Mouse (Mus musculus) forebrain, embryonic 12.5 days (tissue): ENCODE data around the gene Pus1. TPM values are rescaled to one million over a fixed set of nuclear protein-coding genes. Genes with fewer than 3 reads are reported as not detected.
A peak's percentile ranks its signal among the peaks of the same experiment; 100 is the strongest.

Source experiments
- ATAC-seq: fragments of 200-750 bp; cut with Nextera tagmentation; 2 replicates; pipeline ENCODE4 v1.8.0; 2017; ENCODE audit warnings: moderate TSS enrichment; ENCODE audit not compliant: low FRiP score
- H3K27ac ChIP-seq: fragments of 300-500 bp; sonication (generic); 2 replicates; pipeline ENCODE4 v1.5.1; 2016; ENCODE audit warnings: mild to moderate bottlenecking
- H3K27me3 ChIP-seq: fragments of 300-500 bp; sonication (generic); 2 replicates; pipeline ENCODE4 v1.6.1; 2016; ENCODE audit warnings: mild to moderate bottlenecking
- H3K36me3 ChIP-seq: fragments of 300-500 bp; sonication (generic); replicated peaks from 2 replicates; pipeline ENCODE4 v1.6.1; 2016; ENCODE audit warnings: mild to moderate bottlenecking
- H3K4me1 ChIP-seq: fragments of 300-500 bp; sonication (generic); 2 replicates; pipeline ENCODE4 v1.6.1; 2016
- H3K4me2 ChIP-seq: fragments of 300-500 bp; sonication (generic); 2 replicates; pipeline ENCODE4 v1.6.1; 2016; ENCODE audit warnings: mild to moderate bottlenecking, moderate library complexity
- H3K4me3 ChIP-seq: fragments of 300-500 bp; sonication (generic); replicated peaks from 2 replicates; pipeline ENCODE4 v1.5.1; 2016; ENCODE audit warnings: mild to moderate bottlenecking
- H3K9ac ChIP-seq: fragments of 300-500 bp; sonication (generic); 2 replicates; pipeline ENCODE4 v1.6.1; 2016; ENCODE audit warnings: mild to moderate bottlenecking
- H3K9me3 ChIP-seq: fragments of 300-500 bp; sonication (generic); 2 replicates; pipeline ENCODE4 v1.6.1; 2016
- WGBS: fragments of 180-500 bp; shearing (Covaris S2); methylation state at CpG from one replicate; pipeline ENCODE4 v1.1.7; 2016; 5-methylcytosine and 5-hydroxymethylcytosine counted together
- polyA plus RNA-seq: library from polyadenylated mRNA; unstranded; fragments of >200 nt; fragmentation: Nextera tagmentation; extraction: Ambion mirVana; gene quantifications from 2 replicates; pipeline ENCODE4 v1.2.1, GENCODE M21; 2016

Gene Pus1
- polyA plus RNA-seq, result 28.8 and 30.1 TPM in 2 replicates

GRCm38 (mm10) chr5:110779998-110780760, at the start of gene Pus1:
Pus1 (minus strand) TSS chr5:110780659.
- WGBS, result under 1% methylated on average over 56 of the region's 57 CpGs
- peaks cover 23% of the 10 kb centered on the region for H3K4me1 ChIP-seq
- H3K9ac ChIP-seq, result peak within 1 kb of the TSS; percentile 80
- no peaks in the 10 kb centered on the region for H3K27me3 ChIP-seq
- no peak within 1 kb of the TSS for H3K27ac ChIP-seq
- H3K4me2 ChIP-seq, result peak within 1 kb of the TSS; percentile 98
- H3K4me3 ChIP-seq, result peak within 1 kb of the TSS; percentile 81
- ATAC-seq, result peak; percentile 87
- H3K36me3 ChIP-seq, result peaks cover 37% of the 10 kb centered on the region
- no peaks in the 10 kb centered on the region for H3K9me3 ChIP-seq

GRCm38 (mm10) chr5:110827576-110827975, 47.1 kb upstream of the Pus1 start:
- H3K4me2 ChIP-seq, result no peak overlapping the region
- H3K9me3 ChIP-seq, result no peaks in the 10 kb centered on the region
- no peak overlapping the region for H3K9ac ChIP-seq
- H3K36me3 ChIP-seq, result no peaks in the 10 kb centered on the region
- no peak for ATAC-seq
- 92% methylated on average over 5 of the region's 5 CpGs for WGBS
- H3K27me3 ChIP-seq, result no peaks in the 10 kb centered on the region
- H3K27ac ChIP-seq, result no peak overlapping the region
- H3K4me3 ChIP-seq, result no peak overlapping the region
- H3K4me1 ChIP-seq, result no peaks in the 10 kb centered on the region

- 91% methylated on average over 8 of the region's 8 CpGs for WGBS
- no peaks in the 10 kb centered on the region for H3K27me3 ChIP-seq
- no peaks in the 10 kb centered on the region for H3K36me3 ChIP-seq
- H3K9ac ChIP-seq, result no peak overlapping the region
- no peak overlapping the region for H3K4me2 ChIP-seq
- no peak for ATAC-seq
- H3K4me3 ChIP-seq, result no peak overlapping the region
- H3K9me3 ChIP-seq, result no peaks in the 10 kb centered on the region
- no peaks in the 10 kb centered on the region for H3K4me1 ChIP-seq
- H3K27ac ChIP-seq, result no peak overlapping the region
Measured at GRCm38 (mm10) chr5:110826781-110827495, 46.5 kb upstream of the Pus1 start.

GRCm38 (mm10) chr5:110824421-110824820, 44.0 kb upstream of the Pus1 start:
- WGBS, result 92% methylated on average over 4 of the region's 4 CpGs
- H3K4me1 ChIP-seq, result no peaks in the 10 kb centered on the region
- H3K36me3 ChIP-seq, result no peaks in the 10 kb centered on the region
- H3K4me2 ChIP-seq, result no peak overlapping the region
- no peak overlapping the region for H3K27ac ChIP-seq
- ATAC-seq, result no peak
- H3K27me3 ChIP-seq, result no peaks in the 10 kb centered on the region
- H3K9ac ChIP-seq, result no peak overlapping the region
- no peaks in the 10 kb centered on the region for H3K9me3 ChIP-seq
- no peak overlapping the region for H3K4me3 ChIP-seq

- Histone ChIP-seq H3K27ac (peak within 1 kb of the TSS; percentile 87), H3K9ac (peak within 1 kb of the TSS; percentile 96), H3K4me1 (peaks cover 39% of the 10 kb centered on the region), H3K4me3 (peak within 1 kb of the TSS; percentile 85), H3K36me3 (peaks cover 15% of the 10 kb centered on the region), H3K9me3 (no peaks in the 10 kb centered on the region), H3K4me2 (peak within 1 kb of the TSS; percentile 99), H3K27me3 (no peaks in the 10 kb centered on the region)
- under 1% methylated on average over 76 of the region's 80 CpGs for WGBS
- peak; percentile 95 for ATAC-seq
Measured at GRCm38 (mm10) chr5:110809667-110810325, 29.3 kb upstream of the Pus1 start, which contains the start of gene Ulk1. Ulk1 (minus strand) TSS chr5:110810097.

- Histone ChIP-seq H3K27ac (peak overlapping the region; percentile 87), H3K4me2 (peak overlapping the region; percentile 99), H3K36me3 (peaks cover 18% of the 10 kb centered on the region), H3K9ac (peak overlapping the region; percentile 96), H3K4me3 (peak overlapping the region; percentile 85), H3K27me3 (no peaks in the 10 kb centered on the region), H3K9me3 (no peaks in the 10 kb centered on the region), H3K4me1 (peaks cover 39% of the 10 kb centered on the region)
- ATAC-seq, result no peak; the same call in none of the 2 replicates
- WGBS, result 2% methylated on average over 27 of the region's 27 CpGs
Measured at GRCm38 (mm10) chr5:110808821-110809666, 28.6 kb upstream of the Pus1 start.

GRCm38 (mm10) chr5:110808061-110808631, 27.7 kb upstream of the Pus1 start:
- H3K27ac ChIP-seq, result no peak overlapping the region
- H3K4me3 ChIP-seq, result peak overlapping the region; percentile 85
- H3K4me1 ChIP-seq, result peaks cover 39% of the 10 kb centered on the region
- H3K4me2 ChIP-seq, result peak overlapping the region; percentile 99
- H3K9me3 ChIP-seq, result no peaks in the 10 kb centered on the region
- 5% methylated on average over 14 of the region's 14 CpGs for whole genome bisulfite sequencing
- peaks cover 25% of the 10 kb centered on the region for H3K36me3 ChIP-seq
- peak overlapping the region; percentile 96 for H3K9ac ChIP-seq
- H3K27me3 ChIP-seq, result no peaks in the 10 kb centered on the region
- peak; percentile 59; the same call in 1 of the 2 replicates for ATAC-seq

GRCm38 (mm10) chr5:110807453-110807852, 27.0 kb upstream of the Pus1 start:
- Histone ChIP-seq H3K9ac (peak overlapping the region; percentile 96), H3K4me1 (peaks cover 39% of the 10 kb centered on the region), H3K4me3 (peak overlapping the region; percentile 85), H3K27ac (no peak overlapping the region), H3K4me2 (peak overlapping the region; percentile 99), H3K36me3 (peaks cover 27% of the 10 kb centered on the region), H3K9me3 (no peaks in the 10 kb centered on the region), H3K27me3 (no peaks in the 10 kb centered on the region)
- 90% methylated on average over 4 of the region's 4 CpGs for WGBS
- ATAC-seq, result no peak

- Histone ChIP-seq H3K4me3 (no peak overlapping the region), H3K27me3 (no peaks in the 10 kb centered on the region), H3K27ac (no peak overlapping the region), H3K9ac (no peak overlapping the region), H3K4me2 (no peak overlapping the region), H3K4me1 (peaks cover 39% of the 10 kb centered on the region), H3K36me3 (peaks cover 31% of the 10 kb centered on the region), H3K9me3 (no peaks in the 10 kb centered on the region)
- WGBS, result 87% methylated on average over 1 of the region's 1 CpGs
- no peak for ATAC-seq
Measured at GRCm38 (mm10) chr5:110806676-110807075, 26.2 kb upstream of the Pus1 start.

GRCm38 (mm10) chr5:110806154-110806553, 25.7 kb upstream of the Pus1 start:
- H3K4me2 ChIP-seq, result no peak overlapping the region
- WGBS, result 91% methylated on average over 4 of the region's 4 CpGs
- H3K9ac ChIP-seq, result no peak overlapping the region

GRCm38 (mm10) chr5:110804012-110804743, 23.7 kb upstream of the Pus1 start:
- no peak overlapping the region for H3K27ac ChIP-seq
- H3K4me3 ChIP-seq, result no peak overlapping the region
- WGBS, result 92% methylated on average over 7 of the region's 7 CpGs
- H3K4me1 ChIP-seq, result peaks cover 38% of the 10 kb centered on the region
- no peaks in the 10 kb centered on the region for H3K27me3 ChIP-seq
- no peak overlapping the region for H3K9ac ChIP-seq
- no peak overlapping the region for H3K4me2 ChIP-seq
- peaks cover 52% of the 10 kb centered on the region for H3K36me3 ChIP-seq
- ATAC-seq, result no peak
- no peaks in the 10 kb centered on the region for H3K9me3 ChIP-seq

More at GRCm38 (mm10) chr5:110806154-110806553, 25.7 kb upstream of the Pus1 start:
- Histone ChIP-seq H3K27me3 (no peaks in the 10 kb centered on the region), H3K4me3 (no peak overlapping the region), H3K36me3 (peaks cover 33% of the 10 kb centered on the region), H3K27ac (no peak overlapping the region), H3K9me3 (no peaks in the 10 kb centered on the region), H3K4me1 (peaks cover 39% of the 10 kb centered on the region)
- ATAC-seq, result no peak
